Mouse (Mus musculus) stomach, embryonic 15.5 days (tissue): Measurements from ENCODE around the gene Ddr2. TPM values are rescaled to one million over a fixed set of nuclear protein-coding genes. Genes with fewer than 3 reads are reported as not detected.
"Not testable (repeated sequence)": the region's sequence is repeated elsewhere in the genome, so short reads cannot be mapped to it uniquely, and the experiment has no call there.

Source experiments
- ATAC-seq: fragments of 200-750 bp; cut with Nextera tagmentation; 2 replicates; pipeline ENCODE4 v1.8.0; 2017; ENCODE audit warnings: low read depth, moderate number of reproducible peaks, moderate TSS enrichment; ENCODE audit not compliant: insufficient read depth, low FRiP score
- H3K27ac ChIP-seq: fragments of 300-500 bp; sonication (generic); 2 replicates; pipeline ENCODE4 v1.5.1; 2015; ENCODE audit warnings: mild to moderate bottlenecking, inconsistent platforms
- H3K27me3 ChIP-seq: fragments of 300-500 bp; sonication (generic); replicated peaks from 2 replicates; pipeline ENCODE4 v1.6.1; 2015; ENCODE audit warnings: inconsistent platforms
- H3K36me3 ChIP-seq: fragments of 300-500 bp; sonication (generic); 2 replicates; pipeline ENCODE4 v1.6.1; 2015; ENCODE audit warnings: inconsistent platforms
- H3K4me1 ChIP-seq: fragments of 300-500 bp; sonication (generic); 2 replicates; pipeline ENCODE4 v1.6.1; 2015; ENCODE audit warnings: inconsistent platforms
- H3K4me2 ChIP-seq: fragments of 300-500 bp; sonication (generic); 2 replicates; pipeline ENCODE4 v1.6.1; 2015; ENCODE audit warnings: mild to moderate bottlenecking, inconsistent platforms
- H3K4me3 ChIP-seq: fragments of 300-500 bp; sonication (generic); replicated peaks from 2 replicates; pipeline ENCODE4 v1.5.1; 2015; ENCODE audit warnings: inconsistent platforms
- H3K9ac ChIP-seq: fragments of 300-500 bp; sonication (generic); 2 replicates; pipeline ENCODE4 v1.6.1; 2015; ENCODE audit warnings: inconsistent platforms
- H3K9me3 ChIP-seq: fragments of 300-500 bp; sonication (generic); 2 replicates; pipeline ENCODE4 v1.6.1; 2016; ENCODE audit warnings: inconsistent platforms
- WGBS: fragments of 180-500 bp; shearing (Covaris S2); methylation state at CpG from one replicate; pipeline ENCODE4 v1.1.7; 2015; 5-methylcytosine and 5-hydroxymethylcytosine counted together
- polyA plus RNA-seq: library from polyadenylated mRNA; unstranded; fragments of >200 nt; fragmentation: Nextera tagmentation; extraction: Ambion mirVana; gene quantifications from 2 replicates; pipeline ENCODE4 v1.2.1, GENCODE M21; 2015

Gene Ddr2
- polyA plus RNA-seq, 1 experiment from 2014 or later: 47.4 TPM

DNA sequence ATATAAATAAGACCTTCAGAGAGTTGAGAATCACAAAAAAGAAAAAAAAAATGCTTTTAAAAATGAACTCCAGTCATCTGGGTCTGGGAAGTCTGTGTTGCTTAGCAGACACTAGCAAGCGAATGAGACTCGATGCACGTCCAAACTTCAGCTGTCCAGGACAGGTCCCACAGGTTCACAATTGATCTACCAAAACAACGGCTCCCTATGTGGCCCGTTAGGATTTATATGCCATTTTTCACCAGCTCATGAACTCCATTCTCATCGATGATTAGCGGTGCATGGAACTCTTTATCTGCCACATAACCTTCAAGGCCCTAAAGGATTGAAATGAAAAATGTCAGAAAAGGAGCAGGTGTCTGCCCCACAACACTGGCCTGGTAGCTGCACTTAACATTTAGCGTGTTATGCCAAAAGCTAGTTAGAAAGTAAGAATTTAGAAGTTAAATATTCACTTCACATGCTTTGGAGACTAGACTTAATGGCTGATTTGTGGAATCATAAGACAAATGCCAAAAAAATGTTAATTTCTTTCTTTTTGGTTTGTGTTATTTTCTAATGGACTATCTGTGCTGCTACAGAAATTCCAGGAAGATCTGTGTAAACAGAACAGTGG, 31.8 kb upstream of the Ddr2 start:
- Histone ChIP-seq H3K36me3 (peaks cover 5% of the 10 kb centered on the region; the same call in 1 of the 2 replicates), H3K27ac (no peak overlapping the region)
- WGBS: 91% methylated on average over 8 of the region's 8 CpGs

DNA sequence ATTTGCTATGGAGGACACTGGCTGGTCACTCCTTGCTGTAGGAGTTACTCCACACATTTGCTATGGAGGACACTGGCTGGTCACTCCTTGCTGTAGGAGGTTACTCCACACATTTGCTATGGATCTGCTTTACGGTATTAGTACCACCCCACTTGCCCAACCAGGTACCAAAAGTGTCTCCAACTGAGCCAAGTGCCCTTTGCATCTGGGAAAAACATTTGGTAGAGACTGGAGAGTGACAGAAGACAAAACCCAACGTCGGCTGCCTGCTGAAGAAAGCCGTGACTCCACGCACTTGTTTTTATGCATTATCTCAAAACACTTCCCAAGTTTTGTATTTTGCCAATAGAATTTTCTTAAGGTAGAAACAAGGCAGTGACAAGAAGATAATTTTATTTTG, 31.1 kb upstream of the Ddr2 start:
- Histone ChIP-seq H3K4me2 (no peak overlapping the region), H3K36me3 (peaks cover 5% of the 10 kb centered on the region; the same call in 1 of the 2 replicates), H3K27me3 (no peaks in the 10 kb centered on the region), H3K4me3 (no peak overlapping the region), H3K9me3 (no peaks in the 10 kb centered on the region), H3K9ac (no peak overlapping the region), H3K4me1 (no peaks in the 10 kb centered on the region), H3K27ac (no peak overlapping the region)
- 92% methylated on average over 5 of the region's 5 CpGs for WGBS
- no peak for ATAC-seq

More for the DNA sequence above, 31.8 kb upstream of the Ddr2 start:
- no peak overlapping the region for H3K4me3 ChIP-seq
- no peak for ATAC-seq
- no peaks in the 10 kb centered on the region for H3K9me3 ChIP-seq
- no peak overlapping the region for H3K4me2 ChIP-seq
- no peak overlapping the region for H3K9ac ChIP-seq
- H3K4me1 ChIP-seq: no peaks in the 10 kb centered on the region
- no peaks in the 10 kb centered on the region for H3K27me3 ChIP-seq

DNA sequence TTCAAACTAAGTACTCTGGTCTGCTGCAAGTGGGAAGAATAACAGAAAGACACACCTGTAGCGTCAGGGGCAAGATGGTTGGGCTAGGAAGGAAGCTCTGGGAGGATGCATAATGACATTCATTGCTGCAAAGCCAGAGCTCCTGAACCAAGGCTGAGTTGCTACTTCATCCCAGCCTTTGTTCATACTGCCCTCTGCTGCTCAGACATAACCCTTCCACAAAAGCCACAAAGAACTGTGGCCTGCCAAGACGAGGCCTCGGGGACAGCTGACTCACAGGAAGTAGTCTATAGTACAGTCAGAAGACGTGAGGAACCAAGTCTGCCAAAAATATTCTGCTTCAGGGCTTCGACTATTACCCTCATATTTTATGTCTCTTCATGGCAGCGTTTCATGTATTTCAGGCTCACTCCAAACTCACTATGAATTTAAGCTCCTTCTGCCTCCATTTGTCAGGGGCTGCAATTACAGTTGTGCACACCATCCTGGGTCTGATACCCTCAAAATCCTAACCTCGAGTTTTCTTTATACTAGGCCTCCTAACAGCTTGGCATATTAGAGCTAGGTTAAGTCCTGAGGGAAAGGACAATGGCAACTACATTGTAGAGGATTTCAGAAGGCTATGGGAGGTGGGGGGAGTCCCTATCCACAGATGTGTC, 25.9 kb upstream of the Ddr2 start:
- Histone ChIP-seq H3K4me2 (no peak overlapping the region), H3K27me3 (no peaks in the 10 kb centered on the region), H3K27ac (no peak overlapping the region), H3K4me3 (no peak overlapping the region), H3K9ac (no peak overlapping the region), H3K4me1 (no peaks in the 10 kb centered on the region), H3K36me3 (no peaks in the 10 kb centered on the region), H3K9me3 (no peaks in the 10 kb centered on the region)
- 13% methylated on average over 7 of the region's 7 CpGs for WGBS
- no peak; the same call in 1 of the 2 replicates for ATAC-seq

DNA sequence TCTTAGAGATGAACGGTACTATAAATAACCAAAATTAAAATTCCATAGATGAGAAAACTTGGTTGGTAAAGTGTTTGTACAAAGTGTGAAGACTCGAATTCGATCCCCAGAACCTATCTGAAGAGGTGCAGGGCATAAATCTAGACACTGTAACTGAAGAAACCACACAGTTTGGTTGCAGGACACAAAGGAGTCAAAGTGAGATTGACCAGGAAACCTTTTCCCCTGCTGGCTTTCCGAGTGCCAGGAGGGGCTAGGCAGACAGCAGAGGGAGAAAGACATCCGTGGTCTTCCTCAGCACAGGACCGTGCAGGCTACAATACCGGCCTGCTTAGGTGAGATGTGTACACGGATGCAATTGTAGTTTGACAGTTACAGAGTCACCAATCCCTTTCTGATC, 23.7 kb upstream of the Ddr2 start:
- no peak overlapping the region for H3K4me3 ChIP-seq
- H3K27ac ChIP-seq: no peak overlapping the region
- H3K4me1 ChIP-seq: no peaks in the 10 kb centered on the region
- no peaks in the 10 kb centered on the region for H3K36me3 ChIP-seq
- 84% methylated on average over 8 of the region's 8 CpGs for WGBS
- H3K27me3 ChIP-seq: no peaks in the 10 kb centered on the region
- ATAC-seq: no peak
- H3K4me2 ChIP-seq: no peak overlapping the region
- H3K9me3 ChIP-seq: no peaks in the 10 kb centered on the region
- no peak overlapping the region for H3K9ac ChIP-seq

DNA sequence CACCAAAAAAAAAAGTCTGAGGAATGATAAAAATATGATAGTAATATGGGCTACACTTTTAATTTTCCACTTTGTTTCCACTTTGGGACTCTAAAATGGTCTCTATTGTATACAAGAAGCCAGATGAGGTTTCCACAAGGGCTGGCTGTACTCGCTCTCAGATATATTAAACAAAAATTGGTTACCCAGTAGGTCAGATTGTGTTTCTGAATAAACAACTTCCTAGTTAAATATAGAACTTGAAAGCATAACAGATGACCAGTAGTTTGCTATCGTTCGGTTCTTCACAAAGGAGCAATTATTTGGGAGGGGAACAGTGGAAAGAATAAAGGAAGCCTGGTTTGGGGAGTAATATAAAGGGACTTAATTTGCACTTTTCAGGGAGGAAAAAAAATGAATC, 20.4 kb upstream of the Ddr2 start:
- H3K27ac ChIP-seq: no peak overlapping the region
- H3K4me3 ChIP-seq: no peak overlapping the region
- no peak for ATAC-seq
- H3K9ac ChIP-seq: no peak overlapping the region
- WGBS: 25% methylated on average over 3 of the region's 3 CpGs
- H3K4me2 ChIP-seq: no peak overlapping the region
- H3K4me1 ChIP-seq: no peaks in the 10 kb centered on the region
- H3K9me3 ChIP-seq: no peaks in the 10 kb centered on the region
- H3K36me3 ChIP-seq: no peaks in the 10 kb centered on the region
- no peaks in the 10 kb centered on the region for H3K27me3 ChIP-seq

DNA sequence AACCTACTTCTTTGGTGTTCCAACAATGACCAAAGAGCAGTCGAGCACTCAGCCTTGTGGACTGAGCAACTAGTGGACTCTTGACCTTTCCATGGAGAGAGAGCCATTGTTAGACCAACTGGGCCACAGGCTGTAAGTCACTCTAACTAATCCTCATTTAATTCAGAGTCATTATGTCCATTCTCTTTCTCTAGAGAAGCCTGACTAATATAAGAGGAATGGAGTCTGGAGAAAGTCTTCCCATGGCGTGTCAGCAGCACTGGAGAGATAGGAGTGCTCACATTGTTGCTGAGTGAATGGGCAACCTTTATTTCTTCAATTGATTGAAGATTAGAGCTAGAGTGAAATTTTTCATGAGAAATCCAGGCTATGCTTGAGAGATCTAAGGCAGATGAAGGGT, 14.1 kb upstream of the Ddr2 start:
- Histone ChIP-seq H3K27me3 (no peaks in the 10 kb centered on the region), H3K4me3 (no peak overlapping the region)
- 82% methylated on average over 2 of the region's 2 CpGs for WGBS

DNA sequence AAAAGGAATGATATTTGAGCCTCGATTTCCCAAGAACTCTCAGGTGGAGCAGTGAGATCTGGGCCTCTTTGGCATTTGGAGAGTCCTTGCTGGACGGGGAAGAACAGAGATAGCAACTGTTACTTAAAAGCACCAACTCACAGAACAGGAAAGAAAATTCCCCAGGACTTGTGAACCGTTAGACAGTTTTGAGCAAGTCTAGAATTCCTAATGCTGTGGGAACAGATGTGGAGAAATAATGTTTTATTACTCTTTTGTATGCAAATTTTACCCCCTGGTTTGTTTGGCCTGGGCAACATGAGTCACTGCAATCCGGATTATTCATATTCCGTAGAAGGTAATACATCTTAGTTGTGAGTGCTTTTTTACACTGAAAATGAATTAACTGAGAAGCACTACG, 3.1 kb upstream of the Ddr2 start:
- H3K36me3 ChIP-seq: no peaks in the 10 kb centered on the region
- H3K9ac ChIP-seq: no peak overlapping the region
- H3K27ac ChIP-seq: peak overlapping the region; percentile 7; the same call in 1 of the 2 replicates
- H3K27me3 ChIP-seq: no peaks in the 10 kb centered on the region
- H3K4me3 ChIP-seq: no peak overlapping the region
- H3K9me3 ChIP-seq: no peaks in the 10 kb centered on the region
- ATAC-seq: no peak
- no peaks in the 10 kb centered on the region for H3K4me1 ChIP-seq
- no peak overlapping the region for H3K4me2 ChIP-seq
- WGBS: 61% methylated on average over 6 of the region's 6 CpGs

More for the DNA sequence above, 14.1 kb upstream of the Ddr2 start:
- no peak overlapping the region for H3K9ac ChIP-seq
- no peak for ATAC-seq
- H3K27ac ChIP-seq: no peak overlapping the region
- no peaks in the 10 kb centered on the region for H3K4me1 ChIP-seq
- H3K9me3 ChIP-seq: no peaks in the 10 kb centered on the region
- no peak overlapping the region for H3K4me2 ChIP-seq
- no peaks in the 10 kb centered on the region for H3K36me3 ChIP-seq

DNA sequence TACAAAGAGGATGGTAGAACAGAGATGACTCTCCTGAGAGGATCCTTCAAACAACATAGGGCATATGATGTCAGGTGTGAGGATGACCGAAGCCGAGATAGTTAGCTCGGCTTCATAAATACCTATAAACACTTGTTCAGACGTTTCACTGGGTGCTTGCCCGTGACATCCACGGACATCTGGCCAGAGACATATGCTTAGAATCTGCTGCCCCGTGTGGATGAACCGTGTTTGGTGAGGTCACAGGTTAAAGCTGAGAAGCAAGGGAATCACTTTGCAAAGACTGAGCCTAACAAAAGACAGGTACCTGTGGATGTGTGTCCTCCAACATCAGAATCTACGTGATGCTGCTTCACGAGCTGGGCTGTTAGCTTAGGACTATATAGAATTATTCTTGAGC, 1.7 kb upstream of the Ddr2 start:
- H3K4me1 ChIP-seq: no peaks in the 10 kb centered on the region
- H3K9ac ChIP-seq: no peak overlapping the region
- no peak overlapping the region for H3K4me2 ChIP-seq
- ATAC-seq: no peak
- no peaks in the 10 kb centered on the region for H3K27me3 ChIP-seq
- H3K36me3 ChIP-seq: no peaks in the 10 kb centered on the region
- WGBS: 82% methylated on average over 10 of the region's 10 CpGs
- H3K9me3 ChIP-seq: no peaks in the 10 kb centered on the region
- H3K27ac ChIP-seq: no peak overlapping the region
- no peak overlapping the region for H3K4me3 ChIP-seq

DNA sequence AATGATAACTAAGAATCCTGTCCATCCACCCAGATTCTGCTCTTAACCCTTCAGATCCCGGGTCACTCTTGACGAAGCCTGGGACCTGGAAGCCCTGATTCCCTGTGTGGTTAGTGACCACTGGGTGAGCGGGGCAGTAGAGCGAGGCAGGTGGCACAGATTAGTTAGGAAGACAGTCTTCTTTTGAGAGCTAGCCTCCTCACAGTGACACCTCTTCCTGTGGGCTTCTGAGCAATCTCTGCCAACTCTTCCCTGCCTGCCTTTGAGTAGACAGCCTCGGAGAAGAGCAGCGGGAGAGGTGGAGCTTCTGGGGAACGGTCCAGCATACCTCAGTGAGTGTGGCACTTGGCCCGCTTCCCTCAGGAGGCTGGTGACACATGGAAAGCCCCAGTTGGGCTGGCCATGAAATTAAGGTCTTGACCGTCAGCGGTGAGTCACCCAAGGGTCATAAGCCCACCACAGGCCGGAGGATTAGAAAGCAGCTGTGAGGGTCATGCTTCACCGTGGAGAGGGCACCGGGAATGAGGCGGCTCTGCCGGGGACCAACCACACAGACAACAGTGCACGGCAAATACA, 1.2 kb upstream of the Ddr2 start:
- 81% methylated on average over 16 of the region's 16 CpGs for WGBS
- no peak overlapping the region for H3K4me3 ChIP-seq

DNA sequence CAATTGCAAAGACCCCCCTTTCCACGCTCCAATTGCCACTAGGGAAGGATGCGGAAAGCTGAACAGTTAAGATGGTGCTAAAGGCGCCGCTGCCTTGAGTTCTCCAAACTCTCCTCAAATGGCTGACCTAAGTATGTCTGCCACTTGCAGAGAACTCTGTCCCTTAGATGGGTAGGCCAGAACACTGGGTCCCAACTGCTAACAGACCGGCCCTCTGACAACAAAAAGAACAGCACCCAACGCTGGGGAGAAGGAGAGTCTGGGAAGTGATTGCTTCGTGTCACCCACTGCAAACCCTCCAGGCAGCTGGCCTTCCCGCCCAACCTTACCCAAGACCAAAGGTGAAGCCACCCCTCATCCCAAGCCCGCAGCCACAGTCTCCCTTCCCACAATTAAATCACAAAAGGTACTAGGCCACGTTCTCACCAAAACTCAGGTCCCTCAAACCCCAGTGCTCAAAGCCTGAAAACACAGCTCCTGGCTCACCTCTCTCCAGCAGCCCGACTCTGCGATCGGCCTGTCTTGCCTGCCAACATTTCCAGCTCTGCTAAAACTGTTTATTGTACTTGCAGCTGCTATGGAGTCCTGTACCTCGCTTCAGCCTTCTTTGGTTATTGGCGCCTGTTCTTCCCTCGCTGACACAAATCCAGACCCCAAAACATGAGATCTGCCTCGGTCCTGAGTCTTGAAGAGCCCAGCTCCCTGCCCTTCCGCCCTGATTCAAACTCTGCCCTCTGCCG, 616 bp downstream of the Ddr2 start:
- no peak overlapping the region for H3K9ac ChIP-seq
- peak overlapping the region; percentile 93 for H3K27ac ChIP-seq
- H3K4me1 ChIP-seq: no peaks in the 10 kb centered on the region
- no peaks in the 10 kb centered on the region for H3K27me3 ChIP-seq
- 53% methylated on average over 19 of the region's 19 CpGs for WGBS
- H3K9me3 ChIP-seq: no peaks in the 10 kb centered on the region
- H3K4me3 ChIP-seq: peak overlapping the region; percentile 35
- H3K4me2 ChIP-seq: peak overlapping the region; percentile 48
- peak; percentile 65; the same call in 1 of the 2 replicates for ATAC-seq
- H3K36me3 ChIP-seq: no peaks in the 10 kb centered on the region

More for the DNA sequence above, 1.2 kb upstream of the Ddr2 start:
- Histone ChIP-seq H3K4me1 (no peaks in the 10 kb centered on the region), H3K27ac (peak overlapping the region; percentile 93; the same call in 1 of the 2 replicates), H3K9ac (no peak overlapping the region), H3K9me3 (no peaks in the 10 kb centered on the region), H3K27me3 (no peaks in the 10 kb centered on the region), H3K4me2 (peak overlapping the region; percentile 35), H3K36me3 (no peaks in the 10 kb centered on the region)
- no peak for ATAC-seq

DNA sequence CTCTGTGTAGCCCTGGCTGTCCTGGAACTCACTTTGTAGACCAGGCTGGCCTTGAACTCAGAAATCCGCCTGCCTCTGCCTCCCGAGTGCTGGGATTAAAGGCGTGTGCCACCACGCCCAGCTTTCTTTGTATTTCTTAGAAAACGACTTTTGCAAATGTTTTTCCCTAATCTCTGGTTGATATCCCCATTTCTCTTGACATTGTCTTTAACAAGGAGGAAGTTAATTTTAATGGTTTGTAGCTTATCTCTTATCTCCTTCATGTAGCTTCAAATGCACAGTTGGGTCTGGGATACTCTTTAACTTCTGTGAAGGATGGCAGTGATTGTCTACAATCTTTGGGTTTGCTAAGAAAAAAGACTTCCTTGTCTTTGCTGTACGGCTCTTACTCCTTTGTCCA, 7.7 kb downstream of the Ddr2 start:
- H3K4me3 ChIP-seq, H3K9me3 ChIP-seq, H3K4me2 ChIP-seq, H3K27ac ChIP-seq, H3K36me3 ChIP-seq, H3K27me3 ChIP-seq, ATAC-seq, H3K9ac ChIP-seq, H3K4me1 ChIP-seq: not testable (repeated sequence)
- WGBS: 86% methylated on average over 6 of the region's 6 CpGs

DNA sequence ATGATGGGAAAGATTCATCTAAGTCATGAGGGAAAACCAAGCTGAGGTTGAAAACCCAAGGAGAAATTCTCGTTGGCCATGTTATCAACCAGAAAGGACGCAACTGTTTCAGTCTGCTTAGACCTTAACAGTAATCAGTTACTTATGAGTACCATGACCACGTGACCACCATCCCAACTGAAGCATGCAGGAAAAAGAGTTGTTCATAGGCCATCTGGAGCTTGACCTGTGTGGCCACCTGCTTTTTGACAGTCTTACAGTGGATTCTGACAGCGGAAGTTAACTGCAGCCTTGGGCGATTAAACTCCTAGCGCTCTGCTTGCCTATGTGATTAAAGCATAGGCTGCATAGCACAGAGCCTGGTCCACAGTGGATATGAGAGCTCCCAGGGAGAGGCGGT, 23.9 kb downstream of the Ddr2 start:
- ATAC-seq: no peak
- Histone ChIP-seq H3K36me3 (no peaks in the 10 kb centered on the region), H3K9me3 (no peaks in the 10 kb centered on the region), H3K27me3 (no peaks in the 10 kb centered on the region), H3K4me1 (no peaks in the 10 kb centered on the region), H3K27ac (no peak overlapping the region), H3K9ac (no peak overlapping the region), H3K4me3 (no peak overlapping the region), H3K4me2 (no peak overlapping the region)
- WGBS: 89% methylated on average over 7 of the region's 7 CpGs
